Mouse (Mus musculus): ENCODE measurements at regions not wholly inside any gene's neighbourhood (a gene's known extent, or its start where the extent isn't known, plus 50 kb on each side); places are given as distances from the start of the nearest gene placed in this dataset.

DNA sequence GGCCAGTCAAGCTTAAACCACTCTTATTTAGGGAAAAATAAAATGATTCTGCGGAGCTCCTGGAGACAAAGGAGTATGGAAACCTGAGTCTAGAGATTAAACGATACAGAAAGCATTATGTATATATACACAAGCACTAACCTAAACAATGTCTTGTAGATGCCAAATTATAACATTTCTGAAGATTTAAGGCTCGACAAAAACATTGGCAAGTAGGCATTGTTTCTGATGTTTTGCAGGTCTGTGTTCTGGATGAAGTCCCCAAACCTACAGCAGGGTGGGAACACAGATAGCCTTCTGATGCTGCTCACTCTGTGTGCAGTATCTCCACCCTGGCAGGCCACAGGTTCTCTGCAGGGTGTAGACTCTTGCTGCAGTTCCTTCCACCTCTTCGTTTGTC, 228.9 kb upstream of the Nr2f1 start:
- Histone ChIP-seq H3K4me3 (ENCODE audit: insufficient read depth, low read depth, low read length) (no peak overlapping the region), H3K4me1 (ENCODE audit: control insufficient read depth, insufficient read depth, low read length) (peaks cover 10% of the 10 kb centered on the region), H3K27ac (ENCODE audit: insufficient read depth, low read depth, low read length) (no peak overlapping the region)
- TF ChIP-seq CTCF (IDR thresholded peaks at IDR 0.05; ENCODE audit: insufficient read depth, low read depth, low read length): no peak
- no peak for TF ChIP-seq POLR2A (IDR thresholded peaks at IDR 0.05; ENCODE audit: insufficient read depth, low read depth, low read length)
- 65% methylated on average over 4 of the region's 4 CpGs for WGBS

DNA sequence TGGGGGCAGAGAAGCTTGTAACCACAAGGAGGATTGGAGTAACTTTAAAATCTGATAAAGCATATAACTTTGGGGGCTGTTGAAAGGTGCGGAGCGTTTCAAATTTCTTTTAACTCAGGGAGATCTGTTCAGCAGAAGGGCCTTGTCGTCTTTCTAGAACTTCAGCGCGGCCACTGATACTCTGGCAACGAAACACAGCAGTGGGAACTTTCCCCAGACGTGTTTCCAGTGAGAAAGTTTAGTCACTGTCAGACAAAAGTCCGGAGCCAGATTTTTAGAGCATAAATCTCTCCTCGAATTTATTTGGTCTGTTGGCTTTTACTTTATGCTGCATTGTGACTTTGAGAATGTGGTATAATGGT, 228.5 kb upstream of the Nr2f1 start:
- H3K27ac ChIP-seq (ENCODE audit: insufficient read depth, low read depth, low read length): no peak overlapping the region

DNA sequence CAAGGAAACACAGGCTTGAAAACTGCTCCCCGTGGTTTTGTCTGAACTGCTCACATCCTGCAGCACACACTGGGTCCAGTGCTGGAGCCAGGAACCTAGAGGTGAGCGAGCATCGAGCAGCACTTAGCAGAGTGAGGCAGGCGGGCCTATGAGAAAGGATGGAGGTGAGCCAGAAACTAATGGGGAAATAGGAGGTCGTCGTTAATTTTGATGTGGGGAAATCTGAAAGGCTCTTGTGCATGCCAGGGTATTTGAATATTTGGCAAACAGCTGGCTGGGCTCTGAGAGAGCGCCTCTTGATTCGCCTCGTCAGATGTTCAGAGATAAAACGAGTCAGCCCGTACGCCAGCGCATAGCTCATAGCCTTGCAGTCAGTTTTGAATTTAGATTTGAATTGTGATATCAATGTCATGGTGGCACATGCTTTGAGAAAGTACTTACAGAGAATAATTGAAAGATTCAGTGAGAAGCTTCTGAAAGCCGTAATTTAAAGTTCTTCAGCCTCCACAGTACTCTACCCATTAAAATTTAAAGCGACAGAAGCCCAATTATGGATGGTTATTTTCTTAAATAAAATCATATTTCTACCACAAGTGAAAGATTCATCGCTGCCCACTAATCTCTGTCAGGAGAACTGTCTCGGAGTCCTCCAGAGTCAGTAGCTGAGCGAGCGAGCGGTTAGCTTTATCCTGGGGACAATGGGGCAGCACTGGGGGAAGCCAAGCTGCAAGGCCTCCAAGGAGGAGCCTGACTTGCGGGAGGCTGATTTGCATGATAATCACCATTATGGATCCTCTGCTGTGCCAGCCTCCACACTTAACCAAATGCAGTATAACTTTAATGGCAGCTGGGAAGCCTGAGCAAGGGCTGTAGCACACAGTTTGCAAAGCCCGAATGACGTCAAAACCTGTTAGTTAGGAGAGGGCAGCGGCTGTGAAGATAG, 227.9 kb upstream of the Nr2f1 start:
- Histone ChIP-seq H3K27ac (ENCODE audit: insufficient read depth, low read depth, low read length) (peak overlapping the region; percentile 80), H3K4me3 (ENCODE audit: insufficient read depth, low read depth, low read length) (0 out of 2 replicates have a peak overlapping the region, but pooled peaks have one; percentile 23), H3K4me1 (ENCODE audit: control insufficient read depth, insufficient read depth, low read length) (peaks cover 10% of the 10 kb centered on the region)
- 17% methylated on average over 24 of the region's 24 CpGs for WGBS
- TF ChIP-seq CTCF (IDR thresholded peaks at IDR 0.05; ENCODE audit: insufficient read depth, low read depth, low read length) (no peak), POLR2A (IDR thresholded peaks at IDR 0.05; ENCODE audit: insufficient read depth, low read depth, low read length) (no peak)

More for the DNA sequence above, 228.5 kb upstream of the Nr2f1 start:
- H3K4me3 ChIP-seq (ENCODE audit: insufficient read depth, low read depth, low read length): 0 out of 2 replicates have a peak overlapping the region, but pooled peaks have one; percentile 23
- no peak for TF ChIP-seq POLR2A (IDR thresholded peaks at IDR 0.05; ENCODE audit: insufficient read depth, low read depth, low read length)
- no peak for TF ChIP-seq CTCF (IDR thresholded peaks at IDR 0.05; ENCODE audit: insufficient read depth, low read depth, low read length)
- WGBS: 22% methylated on average over 9 of the region's 9 CpGs
- H3K4me1 ChIP-seq (ENCODE audit: control insufficient read depth, insufficient read depth, low read length): peaks cover 10% of the 10 kb centered on the region

DNA sequence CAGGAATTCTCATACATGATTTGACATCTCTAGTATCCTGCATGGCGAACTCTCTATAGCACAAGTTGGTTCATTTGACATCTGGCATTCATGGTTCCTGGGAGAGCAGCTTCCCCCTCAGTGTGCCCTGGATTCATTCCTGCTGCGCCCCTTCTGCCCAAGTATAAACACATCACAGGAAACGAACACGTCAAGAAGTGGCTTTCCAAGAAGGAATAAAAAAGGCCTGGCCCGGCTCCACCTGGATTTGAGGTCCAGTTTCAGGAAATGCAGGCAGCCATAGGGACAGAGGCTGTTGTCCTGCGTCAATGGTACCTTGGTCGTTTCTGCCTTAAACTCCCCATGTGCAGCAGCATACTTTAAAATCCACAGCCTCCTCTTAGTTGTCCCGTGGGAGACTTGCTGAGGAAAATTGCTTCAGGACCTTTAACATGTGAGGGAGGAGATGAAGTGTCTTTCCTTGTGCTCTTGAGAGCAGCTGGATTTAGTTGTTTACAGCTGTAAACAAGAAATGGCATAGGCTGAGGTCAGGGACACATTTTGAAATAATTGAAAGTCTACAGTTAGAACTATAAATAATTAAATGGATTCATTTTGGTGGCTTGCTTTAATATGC, 226.9 kb upstream of the Nr2f1 start:
- Histone ChIP-seq H3K4me1 (ENCODE audit: control insufficient read depth, insufficient read depth, low read length) (peaks cover 10% of the 10 kb centered on the region), H3K4me3 (ENCODE audit: insufficient read depth, low read depth, low read length) (no peak overlapping the region), H3K27ac (ENCODE audit: insufficient read depth, low read depth, low read length) (no peak overlapping the region)
- 67% methylated on average over 8 of the region's 8 CpGs for WGBS
- TF ChIP-seq CTCF (IDR thresholded peaks at IDR 0.05; ENCODE audit: insufficient read depth, low read depth, low read length) (no peak), POLR2A (IDR thresholded peaks at IDR 0.05; ENCODE audit: insufficient read depth, low read depth, low read length) (no peak)

DNA sequence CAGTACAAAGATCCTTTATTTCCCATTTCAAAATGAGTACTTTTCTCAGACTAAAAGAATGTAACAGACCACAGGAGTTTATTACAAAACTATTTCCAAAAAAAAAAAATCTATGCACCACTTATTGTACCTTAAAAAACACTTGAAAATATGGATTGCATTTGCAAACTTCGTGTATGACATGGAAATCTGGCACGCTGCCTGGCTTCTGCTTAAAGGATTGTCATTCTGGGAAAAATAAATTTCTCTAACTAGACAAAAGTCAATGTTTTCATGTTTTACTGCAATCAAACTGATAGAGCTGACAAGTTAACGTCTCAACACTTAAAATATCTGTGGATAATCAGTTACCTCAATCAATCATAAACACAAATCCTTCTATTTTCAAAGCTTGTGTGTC, 205.5 kb upstream of the Nr2f1 start:
- H3K4me1 ChIP-seq (ENCODE audit: control insufficient read depth, insufficient read depth, low read length): no peaks in the 10 kb centered on the region
- 81% methylated on average over 3 of the region's 3 CpGs for WGBS
- TF ChIP-seq CTCF (IDR thresholded peaks at IDR 0.05; ENCODE audit: insufficient read depth, low read depth, low read length) (no peak), POLR2A (IDR thresholded peaks at IDR 0.05; ENCODE audit: insufficient read depth, low read depth, low read length) (no peak)
- H3K4me3 ChIP-seq (ENCODE audit: insufficient read depth, low read depth, low read length): no peak overlapping the region
- H3K27ac ChIP-seq (ENCODE audit: insufficient read depth, low read depth, low read length): no peak overlapping the region

DNA sequence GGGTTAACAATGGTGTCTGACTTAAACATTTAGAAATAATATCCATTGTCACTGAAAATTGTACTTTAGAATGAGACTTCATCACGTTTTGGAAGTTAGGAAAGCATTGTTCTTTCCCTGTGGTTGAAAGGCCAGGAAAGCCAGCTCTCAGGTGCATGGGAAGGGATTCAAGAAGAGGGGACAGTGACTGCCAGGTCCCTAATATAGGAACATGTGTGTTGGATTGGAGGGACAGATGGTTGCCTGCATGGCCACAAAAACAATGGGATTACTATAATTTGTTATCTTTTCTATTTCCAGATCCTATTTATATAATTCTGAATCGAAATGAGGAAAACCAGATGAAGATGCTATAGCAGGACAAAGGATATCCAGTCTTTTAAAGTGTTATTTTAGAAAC, 184.2 kb upstream of the Nr2f1 start:
- Histone ChIP-seq H3K4me1 (ENCODE audit: control insufficient read depth, insufficient read depth, low read length) (no peaks in the 10 kb centered on the region), H3K27ac (ENCODE audit: insufficient read depth, low read depth, low read length) (no peak overlapping the region), H3K4me3 (ENCODE audit: insufficient read depth, low read depth, low read length) (no peak overlapping the region)
- WGBS: 67% methylated on average over 2 of the region's 2 CpGs
- TF ChIP-seq POLR2A (IDR thresholded peaks at IDR 0.05; ENCODE audit: insufficient read depth, low read depth, low read length): no peak

DNA sequence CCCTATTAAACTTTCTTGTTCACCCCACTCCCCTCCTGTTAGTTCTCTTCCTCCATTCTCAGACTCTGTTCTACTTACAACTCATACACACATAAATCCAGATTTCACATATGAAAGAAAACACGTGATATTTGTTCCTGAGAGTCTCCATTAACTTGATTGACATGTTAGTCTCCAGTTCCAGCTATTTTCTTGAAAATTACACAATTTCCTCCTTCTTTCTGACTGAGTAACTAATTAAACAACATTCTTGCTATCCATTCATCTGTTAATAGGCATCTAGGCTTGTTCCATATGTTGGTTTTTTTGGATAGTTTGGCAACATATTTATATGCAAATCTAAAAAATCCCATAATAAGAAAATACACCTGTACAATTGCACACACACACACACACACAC, 161.7 kb upstream of the Nr2f1 start:
- TF ChIP-seq POLR2A (IDR thresholded peaks at IDR 0.05; ENCODE audit: insufficient read depth, low read depth, low read length) (no peak), CTCF (IDR thresholded peaks at IDR 0.05; ENCODE audit: insufficient read depth, low read depth, low read length) (no peak)

DNA sequence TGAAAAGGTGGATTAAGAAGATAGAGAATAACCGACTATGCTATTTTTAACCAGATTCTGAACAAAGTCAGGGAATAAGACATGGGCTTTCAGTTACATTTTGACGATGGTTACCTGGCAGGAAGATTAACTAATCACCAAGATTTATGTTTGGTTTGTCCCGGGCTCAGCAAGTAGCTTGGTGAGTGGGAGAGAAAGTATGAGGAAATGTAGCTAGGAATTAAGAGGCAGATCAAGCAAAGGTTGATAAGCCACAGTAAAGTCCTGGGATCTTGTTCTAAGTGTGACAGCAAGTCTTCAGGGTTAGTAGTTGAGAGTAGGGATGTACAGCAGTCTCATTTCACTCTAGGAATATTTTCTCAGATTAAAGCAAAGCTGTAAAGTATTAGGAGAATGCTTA, 149.3 kb upstream of the Nr2f1 start:
- TF ChIP-seq CTCF (IDR thresholded peaks at IDR 0.05; ENCODE audit: insufficient read depth, low read depth, low read length): no peak
- no peak for TF ChIP-seq POLR2A (IDR thresholded peaks at IDR 0.05; ENCODE audit: insufficient read depth, low read depth, low read length)
- H3K4me1 ChIP-seq (ENCODE audit: control insufficient read depth, insufficient read depth, low read length): no peaks in the 10 kb centered on the region
- no peak overlapping the region for H3K27ac ChIP-seq (ENCODE audit: insufficient read depth, low read depth, low read length)
- WGBS: 66% methylated on average over 3 of the region's 3 CpGs
- no peak overlapping the region for H3K4me3 ChIP-seq (ENCODE audit: insufficient read depth, low read depth, low read length)

More for the DNA sequence above, 161.7 kb upstream of the Nr2f1 start:
- WGBS: 56% methylated on average over 1 of the region's 1 CpGs
- Histone ChIP-seq H3K27ac (ENCODE audit: insufficient read depth, low read depth, low read length) (no peak overlapping the region), H3K4me3 (ENCODE audit: insufficient read depth, low read depth, low read length) (no peak overlapping the region), H3K4me1 (ENCODE audit: control insufficient read depth, insufficient read depth, low read length) (no peaks in the 10 kb centered on the region)

Data from olfactory bulb, adult 2 months (tissue).